In genomic region chr10:29361464-29362196, GRCm38 (mm10) we compare ENCODE assay signal across 8 mouse cellular contexts. TPM values are rescaled to one million over a fixed set of nuclear protein-coding genes. Genes with fewer than 3 reads are reported as not detected.
DNase-seq lines count a peak whose midpoint lies in the region; ATAC-seq and TF ChIP-seq lines count a peak whose summit lies in the region.

No protein-coding gene starts in this region.

- peak overlapping the region; percentile 91 for H3K4me3 ChIP-seq in hindbrain, embryonic 10.5 days
- peak overlapping the region; percentile 91 for H3K4me3 ChIP-seq in lung, embryonic 16.5 days (ENCODE audit: low read length)
- H3K4me3 ChIP-seq in thymus, adult 2 months (ENCODE audit: control insufficient read depth, insufficient read depth, low read length), result peak overlapping the region; percentile 61

- H3K9me3 ChIP-seq in hindbrain, embryonic 10.5 days, result no peaks in the 10 kb centered on the region
- H3K9me3 ChIP-seq in lung, embryonic 16.5 days (ENCODE audit: control insufficient read depth, low read length), result no peaks in the 10 kb centered on the region

- 1% methylated on average over 94 of the region's 100 CpGs for WGBS in hindbrain, embryonic 10.5 days
- WGBS in lung, embryonic 16.5 days, result under 1% methylated on average over 61 of the region's 100 CpGs
- WGBS in thymus, adult 2 months, result under 1% methylated on average over 86 of the region's 100 CpGs

- peak; percentile 89 for DNase-seq in Muller cell, postnatal 12 days (ENCODE audit: inconsistent ontology term)
- peak; percentile 89 for DNase-seq in cerebellum, adult 9-10 months
- DNase-seq in hindbrain, embryonic 10.5 days (ENCODE audit: low spot score), result peak; percentile 86
- DNase-seq in layer of hippocampus, adult 9-11 months, result peak; percentile 83
- DNase-seq in ovary, adult 18-20 months (ENCODE audit: low spot score), result peak; percentile 78
- DNase-seq in thymus, adult 2 months, result peak; percentile 89

- peak; percentile 94 for TF ChIP-seq POLR2A in thymus, adult 2 months (IDR thresholded peaks at IDR 0.05; ENCODE audit: control insufficient read depth, extremely low read depth, insufficient read depth, low read length, poor library complexity)

- ATAC-seq in frontal cortex, adult (ENCODE audit: low TSS enrichment), result peak; percentile 89
- ATAC-seq in lung, embryonic 16.5 days (ENCODE audit: low read depth), result peak; percentile 98

- peaks cover 18% of the 10 kb centered on the region for H3K4me1 ChIP-seq in hindbrain, embryonic 10.5 days (replicated peaks)
- peaks cover 10% of the 10 kb centered on the region for H3K4me1 ChIP-seq in lung, embryonic 16.5 days (replicated peaks; ENCODE audit: control insufficient read depth, insufficient read depth, low read length)
- no peaks in the 10 kb centered on the region for H3K4me1 ChIP-seq in thymus, adult 2 months (replicated peaks; ENCODE audit: control insufficient read depth, insufficient read depth, low read length)

- no peaks in the 10 kb centered on the region for H3K27me3 ChIP-seq in hindbrain, embryonic 10.5 days (ENCODE audit: insufficient read depth, poor library complexity, severe bottlenecking)
- no peaks in the 10 kb centered on the region for H3K27me3 ChIP-seq in lung, embryonic 16.5 days (ENCODE audit: control insufficient read depth, insufficient read depth, low read depth, low read length)
- no peaks in the 10 kb centered on the region for H3K27me3 ChIP-seq in thymus, adult 2 months (ENCODE audit: control insufficient read depth, insufficient read depth, low read length)

- 0 out of 2 replicates have a peak, but pooled peaks have one; percentile 31 for TF ChIP-seq CTCF in thymus, adult 2 months (IDR thresholded peaks at IDR 0.05; ENCODE audit: borderline replicate concordance, control insufficient read depth, extremely low read depth, insufficient read depth, low read length, poor library complexity)

- peak overlapping the region; percentile 98 for H3K9ac ChIP-seq in lung, embryonic 16.5 days (ENCODE audit: low read length)

- H3K4me2 ChIP-seq in lung, embryonic 16.5 days (ENCODE audit: low read depth, low read length), result peak overlapping the region; percentile 76

- H3K27ac ChIP-seq in hindbrain, embryonic 10.5 days, result peak overlapping the region; percentile 99
- H3K27ac ChIP-seq in lung, embryonic 16.5 days (ENCODE audit: low read length), result peak overlapping the region; percentile 98
- H3K27ac ChIP-seq in thymus, adult 2 months (ENCODE audit: control insufficient read depth, insufficient read depth, low read length), result peak overlapping the region; percentile 52

- H3K36me3 ChIP-seq in hindbrain, embryonic 10.5 days, result no peaks in the 10 kb centered on the region
- no peaks in the 10 kb centered on the region for H3K36me3 ChIP-seq in lung, embryonic 16.5 days (ENCODE audit: control insufficient read depth, insufficient read depth, low read length)
- no peaks in the 10 kb centered on the region for H3K36me3 ChIP-seq in thymus, adult 2 months (ENCODE audit: control insufficient read depth, insufficient read depth, low read length)

RNA-seq across cellular contexts. Expression of gene Rnf146, which starts 0.6 kb away (rescaled TPM):
- polyA plus RNA-seq in hindbrain, embryonic 10.5 days (2016; fragmentation: Nextera tagmentation; extraction: Ambion mirVana), result 44.8 and 48.9 TPM in 2 replicates
- polyA plus RNA-seq in lung, embryonic 16.5 days (2015; fragmentation: Nextera tagmentation; extraction: Ambion mirVana), result 52.5 and 53.3 TPM in 2 replicates
- polyA plus RNA-seq in thymus, adult 2 months (2012; rRNA removed), result 25.3 and 30.0 TPM in 2 replicates

RNA-seq across cellular contexts. Expression of gene Echdc1, which starts 48.7 kb away (rescaled TPM):
- polyA plus RNA-seq in hindbrain, embryonic 10.5 days (2016; fragmentation: Nextera tagmentation; extraction: Ambion mirVana), result 20.2 and 27.8 TPM in 2 replicates
- 21.2 and 22.6 TPM in 2 replicates for polyA plus RNA-seq in lung, embryonic 16.5 days (2015; fragmentation: Nextera tagmentation; extraction: Ambion mirVana)
- 3.7 and 4.8 TPM in 2 replicates for polyA plus RNA-seq in thymus, adult 2 months (2012; rRNA removed)

Comparison
In these comparisons a context has a peak if more than half of its experiments do, and no peak if none do; other contexts are left out.
1. Peak in every context shown above with its lines: DNase-seq, ATAC-seq, H3K4me3 ChIP-seq and H3K27ac ChIP-seq.